Mouse (Mus musculus) MEL (cell line): ENCODE measurements around the gene Ralb. TPM values are rescaled to one million over a fixed set of nuclear protein-coding genes. Genes with fewer than 3 reads are reported as not detected.

Experiments used
- DNase-seq: peaks from one replicate; pipeline ENCODE4 v3.0.0; 2011; ENCODE audit warnings: low read depth, low spot score
- H3K27ac ChIP-seq: 2 replicates; pipeline ENCODE4 v1.5.1; 2012; ENCODE audit warnings: low read depth, mild to moderate bottlenecking, control low read depth, low read length, moderate library complexity; ENCODE audit not compliant: control insufficient read depth
- H3K27me3 ChIP-seq, 2 experiments: fragments of 150-350 bp in 1 of 2; sonication (generic) in 1 of 2; 2 replicates each; pipeline ENCODE4 v1.6.1; 2012; ENCODE audit warnings: low read length in 2 of 2, mild to moderate bottlenecking in 2 of 2, improper control_type of control experiment in 1 of 2, moderate library complexity in 1 of 2; ENCODE audit not compliant: insufficient read depth in 2 of 2, control insufficient read depth in 1 of 2
- H3K36me3 ChIP-seq, 2 experiments: 2 replicates each; pipeline ENCODE4 v1.6.1; 2012 to 2014; ENCODE audit warnings: low read length in 2 of 2, improper control_type of control experiment in 1 of 2, inconsistent platforms in 1 of 2, mild to moderate bottlenecking in 1 of 2; ENCODE audit not compliant: insufficient read depth in 2 of 2, control insufficient read depth in 1 of 2
- H3K4me1 ChIP-seq, 2 experiments: fragments of 150-350 bp in 1 of 2; sonication (generic) in 1 of 2; 2 replicates each; pipeline ENCODE4 v1.6.1; 2012; ENCODE audit warnings: low read length in 2 of 2, improper control_type of control experiment in 1 of 2, mild to moderate bottlenecking in 1 of 2; ENCODE audit not compliant: insufficient read depth in 2 of 2, control insufficient read depth in 1 of 2
- H3K4me3 ChIP-seq, 2 experiments: fragments of 150-350 bp in 1 of 2; sonication (generic) in 1 of 2; 2 replicates each; pipeline ENCODE4 v1.5.1; 2012; ENCODE audit warnings: low read depth in 2 of 2, low read length in 2 of 2, mild to moderate bottlenecking in 2 of 2, moderate library complexity in 2 of 2, control low read depth in 1 of 2, improper control_type of control experiment in 1 of 2; ENCODE audit not compliant: control insufficient read depth in 1 of 2, insufficient read depth in 1 of 2
- H3K79me2 ChIP-seq: 2 replicates; pipeline ENCODE4 v1.6.1; 2012; ENCODE audit warnings: mild to moderate bottlenecking, low read length, moderate library complexity; ENCODE audit not compliant: control insufficient read depth, poor library complexity, insufficient read depth
- H3K9ac ChIP-seq: 2 replicates; pipeline ENCODE4 v1.6.1; 2012; ENCODE audit warnings: low read depth, mild to moderate bottlenecking, control low read depth, low read length, moderate library complexity; ENCODE audit not compliant: control insufficient read depth, poor library complexity, severe bottlenecking
- H3K9me3 ChIP-seq: fragments of 150-350 bp; sonication (generic); replicated peaks from 2 replicates; pipeline ENCODE4 v1.6.1; 2012; ENCODE audit warnings: mild to moderate bottlenecking, low read length, improper control_type of control experiment, moderate library complexity; ENCODE audit not compliant: insufficient read depth
- CHD1 ChIP-seq: IDR thresholded peaks from 2 replicates; pipeline ENCODE4 v1.6.1; 2012; ENCODE audit warnings: low read depth, mild to moderate bottlenecking, inconsistent platforms, low read length, improper control_type of control experiment
- CTCF ChIP-seq, 3 experiments: IDR thresholded peaks in 2 of 3; conservative IDR thresholded peaks in 1 of 3; 2 replicates each; pipeline ENCODE4 v1.5.1; 2011 to 2012; ENCODE audit warnings: low read length in 3 of 3, low read depth in 2 of 3, mild to moderate bottlenecking in 2 of 3, improper control_type of control experiment in 1 of 3, inconsistent platforms in 1 of 3, mixed read lengths in 1 of 3, moderate library complexity in 1 of 3; ENCODE audit not compliant: control insufficient read depth in 1 of 3, insufficient read depth in 1 of 3, poor library complexity in 1 of 3, severe bottlenecking in 1 of 3
- ELF1 ChIP-seq: IDR thresholded peaks from 2 replicates; pipeline ENCODE4 v1.6.1; 2014; ENCODE audit warnings: low read depth, mild to moderate bottlenecking, inconsistent platforms, low read length, improper control_type of control experiment, moderate library complexity
- EP300 ChIP-seq, 2 experiments: IDR thresholded peaks; 2 replicates each; pipeline ENCODE4 v1.6.1; 2011; ENCODE audit warnings: improper control_type of control experiment in 2 of 2, low read length in 2 of 2, low read depth in 1 of 2, mild to moderate bottlenecking in 1 of 2
- ETS1 ChIP-seq: IDR thresholded peaks from 2 replicates; pipeline ENCODE4 v1.6.1; 2012; ENCODE audit warnings: low read depth, mild to moderate bottlenecking, inconsistent platforms, low read length, improper control_type of control experiment, moderate library complexity
- GABPA ChIP-seq: IDR thresholded peaks from 2 replicates; pipeline ENCODE4 v1.6.1; 2012; ENCODE audit warnings: low read depth, mild to moderate bottlenecking, inconsistent platforms, low read length, improper control_type of control experiment, moderate library complexity
- KAT2A ChIP-seq: conservative IDR thresholded peaks from 2 replicates; pipeline ENCODE4 v1.6.1; 2012; ENCODE audit warnings: low read depth, low read length, improper control_type of control experiment, inconsistent platforms
- MAFK ChIP-seq: IDR thresholded peaks from 2 replicates; pipeline ENCODE4 v1.6.1; 2011; ENCODE audit warnings: low read depth, mild to moderate bottlenecking, low read length, improper control_type of control experiment, borderline replicate concordance
- MAX ChIP-seq: IDR thresholded peaks from 2 replicates; pipeline ENCODE4 v1.6.1; 2011; ENCODE audit warnings: low read length, improper control_type of control experiment
- MAZ ChIP-seq: IDR thresholded peaks from 2 replicates; pipeline ENCODE4 v1.6.1; 2012; ENCODE audit warnings: low read depth, mild to moderate bottlenecking, inconsistent platforms, low read length, improper control_type of control experiment
- MEF2A ChIP-seq: IDR thresholded peaks from 2 replicates; pipeline ENCODE4 v1.6.1; 2014; ENCODE audit warnings: low read depth, mild to moderate bottlenecking, inconsistent platforms, low read length, improper control_type of control experiment; ENCODE audit not compliant: poor library complexity, insufficient replicate concordance, severe bottlenecking; ENCODE audit errors: extremely low read depth
- MYB ChIP-seq: IDR thresholded peaks from 2 replicates; pipeline ENCODE4 v1.6.1; 2011; ENCODE audit warnings: mild to moderate bottlenecking, low read depth, low read length, improper control_type of control experiment
- MYC ChIP-seq: IDR thresholded peaks from 2 replicates; pipeline ENCODE4 v1.6.1; 2011; ENCODE audit warnings: low read depth, mild to moderate bottlenecking, low read length, improper control_type of control experiment, moderate library complexity
- POLR2A ChIP-seq, 2 experiments: IDR thresholded peaks; 2 replicates each; pipeline ENCODE4 v1.6.1; 2011 to 2012; ENCODE audit warnings: low read length in 2 of 2, mild to moderate bottlenecking in 2 of 2, control low read depth in 1 of 2, improper control_type of control experiment in 1 of 2, low read depth in 1 of 2, moderate library complexity in 1 of 2; ENCODE audit not compliant: control insufficient read depth in 1 of 2, insufficient read depth in 1 of 2, poor library complexity in 1 of 2
- RAD21 ChIP-seq: IDR thresholded peaks from 2 replicates; pipeline ENCODE4 v1.6.1; 2011; ENCODE audit warnings: mild to moderate bottlenecking, low read depth, low read length, improper control_type of control experiment
- RCOR1 ChIP-seq: IDR thresholded peaks from 2 replicates; pipeline ENCODE4 v1.6.1; 2012; ENCODE audit warnings: low read depth, mild to moderate bottlenecking, inconsistent platforms, low read length, improper control_type of control experiment
- SMC3 ChIP-seq: IDR thresholded peaks from 2 replicates; pipeline ENCODE4 v1.6.1; 2011; ENCODE audit warnings: low read depth, low read length, improper control_type of control experiment
- TAL1 ChIP-seq: IDR thresholded peaks from 2 replicates; pipeline ENCODE4 v1.6.1; 2012; ENCODE audit warnings: mild to moderate bottlenecking, inconsistent platforms, low read length, moderate library complexity, mixed read lengths
- TBP ChIP-seq: IDR thresholded peaks from 2 replicates; pipeline ENCODE4 v1.8.0; 2011; ENCODE audit warnings: low read depth, low read length, improper control_type of control experiment
- TCF12 ChIP-seq: IDR thresholded peaks from 2 replicates; pipeline ENCODE4 v1.6.1; 2014; ENCODE audit warnings: low read depth, mild to moderate bottlenecking, inconsistent platforms, low read length, improper control_type of control experiment, moderate library complexity
- ZC3H11A ChIP-seq: IDR thresholded peaks from 2 replicates; pipeline ENCODE4 v1.6.1; 2012; ENCODE audit warnings: low read depth, mild to moderate bottlenecking, inconsistent platforms, low read length, improper control_type of control experiment
- ZMIZ1 ChIP-seq: IDR thresholded peaks from 2 replicates; pipeline ENCODE4 v1.6.1; 2012; ENCODE audit warnings: low read depth, mild to moderate bottlenecking, inconsistent platforms, low read length, improper control_type of control experiment, moderate library complexity
- polyA plus RNA-seq, 2 experiments: library from polyadenylated mRNA; stranded (reverse) in 1 of 2; unstranded in 1 of 2; fragments of >175 nt in 1 of 2; fragments of >200 nt in 1 of 2; gene quantifications; 2 replicates each; pipeline versions ENCODE4 v1.2.1 to v1.2.4; 2012; ENCODE audit warnings: low replicate concordance in 2 of 2, low read depth in 1 of 2; ENCODE audit not compliant: insufficient read length in 2 of 2, insufficient read depth in 1 of 2, missing spikeins in 1 of 2
- total RNA-seq: library from RNA; depleted of rRNA; stranded (reverse); fragments of 300-350 nt; gene quantifications from 2 replicates; pipeline ENCODE4 v1.2.3, GENCODE M21; 2012

The Ralb gene
- total and polyA plus RNA-seq, 3 experiments, result 28.0 to 45.1 TPM; not detected in 1

GRCm38 (mm10) chr1:119502729-119503128 is 1.9 kb downstream of the Ralb start:
- TF ChIP-seq TBP, result no peak
- no peak for TF ChIP-seq POLR2A (IDR thresholded peaks at IDR 0.05; ENCODE audit: control insufficient read depth in 1 of 2, insufficient read depth in 1 of 2, low read depth in 1 of 2, low read length in 2 of 2, poor library complexity in 1 of 2)
- TF ChIP-seq RAD21, result no peak
- TF ChIP-seq MEF2A, result no peak
- no peak for TF ChIP-seq MYB
- no peak for TF ChIP-seq MAX
- no peak overlapping the region for H3K4me3 ChIP-seq
- peaks cover 0 to 5% of the 10 kb centered on the region in 2 experiments; a peak in 1 of 4 replicates for H3K36me3 ChIP-seq
- H3K9me3 ChIP-seq, result no peaks in the 10 kb centered on the region
- peaks cover 0 to 21% of the 10 kb centered on the region in 2 experiments; a peak in 2 of 4 replicates for H3K4me1 ChIP-seq
- peaks cover 5% of the 10 kb centered on the region; the same call in 1 of the 2 replicates for H3K79me2 ChIP-seq
- H3K27ac ChIP-seq, result no peak overlapping the region
- DNase-seq, result no peak
- H3K27me3 ChIP-seq, result no peaks in the 10 kb centered on the region
- H3K9ac ChIP-seq, result no peak overlapping the region

GRCm38 (mm10) chr1:119501881-119502280 is 2.7 kb downstream of the Ralb start:
- Histone ChIP-seq H3K9me3 (no peaks in the 10 kb centered on the region), H3K27ac (no peak overlapping the region), H3K4me1 (peaks cover 0 to 21% of the 10 kb centered on the region in 2 experiments; a peak in 2 of 4 replicates), H3K9ac (no peak overlapping the region), H3K36me3 (peaks cover 0 to 5% of the 10 kb centered on the region in 2 experiments; a peak in 1 of 4 replicates), H3K79me2 (peaks cover 5% of the 10 kb centered on the region; the same call in 1 of the 2 replicates), H3K27me3 (no peaks in the 10 kb centered on the region), H3K4me3 (no peak overlapping the region)
- TF ChIP-seq TAL1 (peak; percentile 55), ZMIZ1 (no peak), ZC3H11A (no peak), POLR2A (IDR thresholded peaks at IDR 0.05; ENCODE audit: control insufficient read depth in 1 of 2, insufficient read depth in 1 of 2, low read depth in 1 of 2, low read length in 2 of 2, poor library complexity in 1 of 2) (no peak), EP300 (IDR thresholded peaks at IDR 0.05; ENCODE audit: low read depth in 1 of 2, low read length in 2 of 2) (0 out of 4 replicates have a peak, but pooled peaks of 1 of the 2 experiments have one; percentile 22), RCOR1 (no peak), MAFK (no peak)
- DNase-seq, result no peak

- no peak overlapping the region for H3K9ac ChIP-seq
- peaks cover 0 to 13% of the 10 kb centered on the region in 2 experiments; a peak in 2 of 4 replicates for H3K4me1 ChIP-seq
- DNase-seq, result no peak
- TF ChIP-seq ETS1 (no peak), SMC3 (no peak), ZMIZ1 (no peak), MAZ (no peak), KAT2A (no peak), MEF2A (no peak), TCF12 (no peak), MYB (no peak), CHD1 (no peak), RCOR1 (no peak), GABPA (no peak), MYC (no peak), CTCF (IDR thresholded peaks at IDR 0.05 in 2 of 3, conservative IDR thresholded peaks at IDR 0.05 in 1 of 3; ENCODE audit: control insufficient read depth in 1 of 3, insufficient read depth in 1 of 3, low read depth in 2 of 3, low read length in 3 of 3, poor library complexity in 1 of 3, severe bottlenecking in 1 of 3) (no peak), ELF1 (no peak)
- no peaks in the 10 kb centered on the region for H3K9me3 ChIP-seq
- H3K79me2 ChIP-seq, result peaks cover 5% of the 10 kb centered on the region; the same call in 1 of the 2 replicates
- H3K27ac ChIP-seq, result no peak overlapping the region
- H3K36me3 ChIP-seq, result peaks cover 0 to 5% of the 10 kb centered on the region in 2 experiments; a peak in 1 of 4 replicates
- no peak overlapping the region for H3K4me3 ChIP-seq
- no peaks in the 10 kb centered on the region for H3K27me3 ChIP-seq
Measured at GRCm38 (mm10) chr1:119499456-119499855, 5.1 kb downstream of the Ralb start.
